Mouse (Mus musculus) stomach, postnatal 0 days (tissue): ENCODE data around the gene Herc1.

Experiments used
- CTCF ChIP-seq: IDR thresholded peaks from 2 replicates; pipeline ENCODE4 v1.5.1; 2016; ENCODE audit warnings: antibody characterized with exemption, low read depth, mild to moderate bottlenecking, moderate library complexity
- EP300 ChIP-seq: optimal IDR thresholded peaks from 2 replicates; pipeline ENCODE3; 2016; ENCODE audit warnings: antibody characterized with exemption

DNA sequence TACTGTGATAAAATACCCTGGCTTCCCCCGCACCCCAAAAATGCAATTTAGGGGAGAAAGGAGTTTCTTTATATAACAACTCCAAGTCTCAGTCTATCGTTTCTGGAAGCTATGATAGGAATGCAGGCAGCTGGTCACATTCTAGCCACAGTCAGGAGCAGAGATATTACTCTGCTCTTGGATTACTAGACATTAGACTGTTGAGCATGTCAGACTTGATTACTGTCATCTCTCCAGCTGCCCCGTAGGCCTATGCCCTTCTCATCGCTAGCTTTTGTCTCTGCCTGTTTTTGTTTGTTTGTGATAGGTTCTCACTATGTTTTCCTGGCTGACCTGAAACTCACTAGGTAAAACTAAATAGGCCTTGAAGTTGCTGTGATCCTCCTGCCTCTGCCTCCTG lies 41.5 kb upstream of the Herc1 start:
- TF ChIP-seq CTCF (no peak), EP300 (no peak)
